Mouse (Mus musculus): ENCODE measurements around the gene Btbd9.

GRCm38 (mm10) chr17:30606634-30607081 is 30.4 kb upstream of the Btbd9 start:
- TF ChIP-seq CTCF (conservative IDR thresholded peaks at IDR 0.05; ENCODE audit: insufficient read depth, insufficient read length, low read depth, low read length): peak; percentile 30; the same call in 1 of the 2 replicates
- TF ChIP-seq POLR2A (IDR thresholded peaks at IDR 0.05; ENCODE audit: low read depth, low read length): no peak
